Mouse (Mus musculus) liver, embryonic 14.5 days (tissue): ENCODE measurements around the gene Xylt1. TPM values are rescaled to one million over a fixed set of nuclear protein-coding genes. Genes with fewer than 3 reads are reported as not detected.

Source experiments
- ATAC-seq: fragments of 200-750 bp; cut with Nextera tagmentation; 2 replicates; pipeline ENCODE4 v1.8.0; 2017; ENCODE audit warnings: moderate number of reproducible peaks, mild to moderate bottlenecking, moderate library complexity; ENCODE audit not compliant: insufficient read depth
- DNase-seq, 3 experiments: peaks; one replicate each; pipeline ENCODE4 v3.0.0-alpha.2; 2012 to 2013; ENCODE audit warnings: low read depth in 3 of 3, low spot score in 3 of 3
- H3K27ac ChIP-seq: fragments of 300-500 bp; sonication (generic); 2 replicates; pipeline ENCODE4 v1.5.1; 2014; ENCODE audit warnings: moderate library complexity, mild to moderate bottlenecking, control low read depth, inconsistent platforms
- H3K27me3 ChIP-seq: fragments of 300-500 bp; sonication (generic); 2 replicates; pipeline ENCODE4 v1.6.1; 2014; ENCODE audit warnings: mild to moderate bottlenecking, low read length, moderate library complexity; ENCODE audit not compliant: control insufficient read depth, insufficient read depth
- H3K36me3 ChIP-seq: fragments of 300-500 bp; sonication (generic); replicated peaks from 2 replicates; pipeline ENCODE4 v1.6.1; 2014; ENCODE audit warnings: low read depth; ENCODE audit not compliant: control insufficient read depth, insufficient read depth
- H3K4me1 ChIP-seq, 2 experiments: fragments of 200-500 bp in 1 of 2; fragments of 300-500 bp in 1 of 2; sonication (generic) in 1 of 2; replicated peaks; 2 replicates each; pipeline ENCODE4 v1.6.1; 2012 to 2014; ENCODE audit warnings: antibody characterized with exemption in 1 of 2, inconsistent platforms in 1 of 2, low read length in 1 of 2; ENCODE audit not compliant: control insufficient read depth in 2 of 2, insufficient read depth in 2 of 2
- H3K4me2 ChIP-seq: fragments of 300-500 bp; sonication (generic); 2 replicates; pipeline ENCODE4 v1.6.1; 2014; ENCODE audit warnings: low read depth, mild to moderate bottlenecking, control low read depth, moderate library complexity
- H3K4me3 ChIP-seq, 2 experiments: fragments of 200-500 bp in 1 of 2; fragments of 300-500 bp in 1 of 2; sonication (generic) in 1 of 2; 2 replicates each; pipeline ENCODE4 v1.5.1; 2012 to 2014; ENCODE audit warnings: low read depth in 2 of 2, low read length in 2 of 2, mild to moderate bottlenecking in 2 of 2, control low read depth in 1 of 2, inconsistent platforms in 1 of 2, moderate library complexity in 1 of 2; ENCODE audit not compliant: insufficient read depth in 1 of 2
- H3K9ac ChIP-seq: fragments of 300-500 bp; sonication (generic); replicated peaks from 2 replicates; pipeline ENCODE4 v1.6.1; 2014; ENCODE audit warnings: mild to moderate bottlenecking, control low read depth, moderate library complexity
- H3K9me3 ChIP-seq: fragments of 300-500 bp; sonication (generic); 2 replicates; pipeline ENCODE4 v1.6.1; 2016; ENCODE audit warnings: low read length, mixed read lengths; ENCODE audit not compliant: control insufficient read depth
- CTCF ChIP-seq: IDR thresholded peaks from 2 replicates; pipeline ENCODE4 v1.5.1; 2016; ENCODE audit warnings: antibody characterized with exemption, low read depth, control low read depth
- EP300 ChIP-seq: IDR thresholded peaks from 2 replicates; pipeline ENCODE4 v1.6.1; 2016; ENCODE audit warnings: antibody characterized with exemption, low read depth
- WGBS: fragments of 180-500 bp; shearing (Covaris S2); extraction: QIAGEN DNeasy Blood & Tissue Kit; methylation state at CpG from one replicate; pipeline ENCODE4 v1.1.7; 2014; ENCODE audit not compliant: insufficient replicate concordance; 5-methylcytosine and 5-hydroxymethylcytosine counted together
- polyA plus RNA-seq, 2 experiments: library from polyadenylated mRNA; depleted of rRNA in 1 of 2; stranded (reverse) in 1 of 2; unstranded in 1 of 2; fragments of >200 nt; fragmentation: Nextera tagmentation in 1 of 2; extraction: Ambion mirVana in 1 of 2; gene quantifications; 2 replicates each; pipeline versions ENCODE4 v1.2.1 to v1.2.3; 2012 to 2014

Gene Xylt1
- polyA plus RNA-seq (2012; rRNA removed), result 0.39 and 0.40 TPM in 2 replicates
- 0.27 TPM in 2 replicates for polyA plus RNA-seq (2014; fragmentation: Nextera tagmentation; extraction: Ambion mirVana)

DNA sequence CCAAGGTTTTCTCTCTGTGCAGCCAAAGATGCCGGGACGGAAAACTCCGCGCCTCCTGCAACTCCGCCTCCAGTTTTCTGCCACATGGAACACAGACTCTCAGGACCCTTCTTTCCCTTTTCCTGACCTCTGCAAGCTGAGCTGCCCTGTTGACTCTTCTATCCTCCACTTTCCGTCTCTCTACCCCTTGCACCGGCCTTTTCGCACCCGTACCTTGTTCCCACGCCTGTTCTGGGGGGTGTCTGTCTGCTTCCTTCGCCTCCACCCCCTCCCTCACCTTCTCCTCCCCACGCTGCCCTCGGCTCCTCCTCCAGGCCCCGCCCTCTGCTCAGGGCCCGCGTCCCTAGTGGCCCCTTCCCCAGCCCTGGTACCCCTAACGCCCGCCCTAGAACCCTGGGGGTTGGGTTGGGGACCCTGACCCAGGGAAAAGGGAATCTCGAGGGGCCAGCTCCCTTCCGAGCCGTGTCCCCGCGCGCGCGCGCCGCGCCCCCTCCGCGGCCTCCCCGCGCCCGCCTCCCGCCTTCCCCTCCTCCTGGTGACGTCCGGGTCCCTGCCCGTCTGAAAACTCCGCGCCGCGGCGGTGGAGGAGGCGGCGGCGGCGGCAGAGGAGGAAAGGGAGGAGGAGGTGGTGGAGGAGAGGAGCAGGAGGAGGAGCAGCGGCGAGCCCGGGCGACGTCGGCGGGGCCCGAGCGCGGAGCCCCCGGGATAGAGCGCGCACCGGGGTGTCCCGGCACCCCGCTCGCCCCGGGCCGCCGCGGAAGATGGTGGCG lies at the start of gene Xylt1:
TSS of gene Xylt1 (plus strand) at position 562 of the 770 bp plus-strand sequence.
- H3K4me2 ChIP-seq, result peak within 1 kb of the TSS; percentile 61
- H3K27me3 ChIP-seq, result peaks cover 17% of the 10 kb centered on the region
- H3K4me3 ChIP-seq, result peak within 1 kb of the TSS; percentile 48 to 60
- DNase-seq, result peak in 1 of 3 experiments; percentile 35
- WGBS, result under 1% methylated on average over 68 of the region's 69 CpGs
- no peak for TF ChIP-seq EP300
- TF ChIP-seq CTCF, result no peak
- H3K9ac ChIP-seq, result peak within 1 kb of the TSS; percentile 34
- no peaks in the 10 kb centered on the region for H3K9me3 ChIP-seq
- H3K4me1 ChIP-seq, result peaks cover 0 to 10% of the 10 kb centered on the region in 2 experiments; a peak in 2 of 4 replicates
- no peak within 1 kb of the TSS for H3K27ac ChIP-seq
- ATAC-seq, result peak; percentile 80
- no peaks in the 10 kb centered on the region for H3K36me3 ChIP-seq

GRCm38 (mm10) chr7:117333936-117334335 lies 46.8 kb upstream of the Xylt1 start:
- WGBS, result 54% methylated on average over 5 of the region's 5 CpGs
- TF ChIP-seq CTCF, result no peak
- no peak for TF ChIP-seq EP300

DNA sequence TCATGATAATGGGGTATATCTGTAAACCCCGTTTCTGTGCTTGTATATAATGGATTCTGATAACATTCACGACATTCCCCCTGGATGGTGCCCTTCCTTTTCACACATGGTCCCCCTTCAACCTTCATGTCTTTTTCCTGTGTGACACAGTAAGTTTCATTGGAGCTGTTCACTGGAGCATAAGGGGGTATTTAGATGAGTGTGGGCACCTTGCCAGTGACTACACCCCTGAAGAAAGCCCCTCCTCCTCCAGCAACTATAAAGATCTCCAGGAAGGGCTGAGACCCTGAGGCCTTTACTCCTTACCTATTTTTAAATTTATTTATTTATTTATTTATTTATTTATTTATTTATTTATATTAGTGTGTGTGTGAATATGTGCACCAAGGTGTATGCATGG lies 24.5 kb upstream of the Xylt1 start:
- ATAC-seq (no peak), DNase-seq (no peak)
- no peaks in the 10 kb centered on the region for H3K27me3 ChIP-seq
- no peaks in the 10 kb centered on the region for H3K4me1 ChIP-seq
- no peak overlapping the region for H3K4me3 ChIP-seq
- H3K9ac ChIP-seq, result no peak overlapping the region
- TF ChIP-seq CTCF (no peak), EP300 (no peak)
- H3K27ac ChIP-seq, result no peak overlapping the region
- 57% methylated on average over 2 of the region's 2 CpGs for WGBS
- H3K9me3 ChIP-seq, result no peaks in the 10 kb centered on the region
- H3K4me2 ChIP-seq, result no peak overlapping the region
- H3K36me3 ChIP-seq, result no peaks in the 10 kb centered on the region

More at GRCm38 (mm10) chr7:117333936-117334335, 46.8 kb upstream of the Xylt1 start:
- no peaks in the 10 kb centered on the region for H3K4me1 ChIP-seq
- H3K4me3 ChIP-seq, result no peak overlapping the region
- no peaks in the 10 kb centered on the region for H3K36me3 ChIP-seq
- H3K27me3 ChIP-seq, result no peaks in the 10 kb centered on the region
- H3K9me3 ChIP-seq, result no peaks in the 10 kb centered on the region
- no peak overlapping the region for H3K9ac ChIP-seq
- DNase-seq (no peak), ATAC-seq (no peak)
- H3K27ac ChIP-seq, result no peak overlapping the region
- no peak overlapping the region for H3K4me2 ChIP-seq

GRCm38 (mm10) chr7:117357425-117358194 lies 23.2 kb upstream of the Xylt1 start:
- Histone ChIP-seq H3K9ac (no peak overlapping the region), H3K27me3 (no peaks in the 10 kb centered on the region), H3K27ac (no peak overlapping the region), H3K4me3 (no peak overlapping the region), H3K9me3 (no peaks in the 10 kb centered on the region), H3K4me1 (no peaks in the 10 kb centered on the region), H3K36me3 (no peaks in the 10 kb centered on the region), H3K4me2 (no peak overlapping the region)
- WGBS, result 56% methylated on average over 6 of the region's 6 CpGs
- TF ChIP-seq EP300, result no peak
- no peak for TF ChIP-seq CTCF
- DNase-seq (no peak), ATAC-seq (no peak)

GRCm38 (mm10) chr7:117361281-117361680 lies 19.5 kb upstream of the Xylt1 start:
- WGBS, result 54% methylated on average over 2 of the region's 2 CpGs

More at GRCm38 (mm10) chr7:117361281-117361680, 19.5 kb upstream of the Xylt1 start:
- Histone ChIP-seq H3K4me1 (no peaks in the 10 kb centered on the region), H3K9me3 (no peaks in the 10 kb centered on the region), H3K36me3 (no peaks in the 10 kb centered on the region), H3K9ac (no peak overlapping the region), H3K4me2 (no peak overlapping the region), H3K4me3 (no peak overlapping the region), H3K27ac (no peak overlapping the region), H3K27me3 (no peaks in the 10 kb centered on the region)
- ATAC-seq, result no peak
- TF ChIP-seq CTCF, result no peak
- no peak for TF ChIP-seq EP300
- no peak for DNase-seq
